Mouse (Mus musculus): Measurements from ENCODE around the gene Map4k4. TPM values are rescaled to one million over a fixed set of nuclear protein-coding genes. Genes with fewer than 3 reads are reported as not detected.
A peak's percentile ranks its signal among the peaks of the same experiment; 100 is the strongest.

The Map4k4 gene
- polyA plus RNA-seq, 1 experiment from 2014 or later, result 14.4 TPM

GRCm38 (mm10) chr1:39949790-39950462, 49.2 kb downstream of the Map4k4 start:
- Histone ChIP-seq H3K9me3 (replicated peaks; ENCODE audit: low read length) (no peaks in the 10 kb centered on the region), H3K4me3 (replicated peaks; ENCODE audit: low read depth, low read length) (no peak overlapping the region), H3K4me1 (replicated peaks; ENCODE audit: insufficient read depth, low read length) (peaks cover 42% of the 10 kb centered on the region), H3K27me3 (ENCODE audit: insufficient read depth, low read length) (no peaks in the 10 kb centered on the region), H3K27ac (no peak overlapping the region), H3K4me2 (ENCODE audit: low read length) (no peak overlapping the region), H3K36me3 (ENCODE audit: insufficient read depth, low read length) (no peaks in the 10 kb centered on the region), H3K9ac (ENCODE audit: low read depth, low read length) (no peak overlapping the region)
- ATAC-seq (replicated peaks; ENCODE audit: low FRiP score, low read depth), result 0 out of 2 replicates have a peak, but pooled peaks have one; percentile 34
- 41% methylated on average over 10 of the region's 10 CpGs for WGBS
- DNase-seq (ENCODE audit: low spot score), result peak; percentile 34
- peak; percentile 24; the same call in 1 of the 2 replicates for TF ChIP-seq CTCF (IDR thresholded peaks at IDR 0.05; ENCODE audit: low read depth)

DNA sequence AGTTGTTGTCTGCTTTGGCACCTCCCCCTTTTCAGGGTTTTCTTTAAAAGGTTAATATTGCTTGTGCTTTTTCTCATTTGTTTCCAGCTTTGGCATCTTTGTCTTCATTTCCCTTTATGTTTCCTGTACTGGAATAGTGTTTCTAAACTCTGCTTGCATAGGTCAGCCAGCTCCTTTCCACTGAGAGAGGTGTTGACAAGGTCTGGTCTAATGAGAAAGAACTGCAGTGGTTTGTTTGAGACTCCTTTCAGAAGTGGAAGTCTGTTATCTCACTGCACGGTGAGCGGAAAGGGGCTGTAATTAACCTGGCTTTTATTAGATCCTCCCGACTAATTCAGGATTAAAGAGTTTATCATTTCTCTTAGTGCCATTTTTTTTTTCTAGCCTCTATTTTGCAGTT, 49.9 kb downstream of the Map4k4 start:
- Histone ChIP-seq H3K27me3 (ENCODE audit: insufficient read depth, low read length) (no peaks in the 10 kb centered on the region), H3K36me3 (ENCODE audit: insufficient read depth, low read length) (no peaks in the 10 kb centered on the region), H3K4me3 (replicated peaks; ENCODE audit: low read depth, low read length) (no peak overlapping the region), H3K4me2 (ENCODE audit: low read length) (no peak overlapping the region), H3K9ac (ENCODE audit: low read depth, low read length) (no peak overlapping the region), H3K9me3 (replicated peaks; ENCODE audit: low read length) (no peaks in the 10 kb centered on the region), H3K27ac (no peak overlapping the region), H3K4me1 (replicated peaks; ENCODE audit: insufficient read depth, low read length) (peaks cover 39% of the 10 kb centered on the region)
- no peak for TF ChIP-seq CTCF (IDR thresholded peaks at IDR 0.05; ENCODE audit: low read depth)
- no peak for ATAC-seq (replicated peaks; ENCODE audit: low FRiP score, low read depth)
- no peak for DNase-seq (ENCODE audit: low spot score)
- WGBS, result 44% methylated on average over 3 of the region's 3 CpGs

- ATAC-seq (replicated peaks; ENCODE audit: low FRiP score, low read depth), result no peak
- Histone ChIP-seq H3K27ac (no peak overlapping the region), H3K4me2 (ENCODE audit: low read length) (no peak overlapping the region), H3K36me3 (ENCODE audit: insufficient read depth, low read length) (no peaks in the 10 kb centered on the region), H3K4me3 (replicated peaks; ENCODE audit: low read depth, low read length) (no peak overlapping the region), H3K4me1 (replicated peaks; ENCODE audit: insufficient read depth, low read length) (peaks cover 17% of the 10 kb centered on the region), H3K27me3 (ENCODE audit: insufficient read depth, low read length) (no peaks in the 10 kb centered on the region), H3K9me3 (replicated peaks; ENCODE audit: low read length) (no peaks in the 10 kb centered on the region), H3K9ac (ENCODE audit: low read depth, low read length) (no peak overlapping the region)
- no peak for DNase-seq (ENCODE audit: low spot score)
- no peak for TF ChIP-seq CTCF (IDR thresholded peaks at IDR 0.05; ENCODE audit: low read depth)
- 83% methylated on average over 3 of the region's 3 CpGs for WGBS
These were observed 53.9 kb downstream of the Map4k4 start for GRCm38 (mm10) chr1:39954652-39955051.

GRCm38 (mm10) chr1:39956712-39957111, 56.0 kb downstream of the Map4k4 start:
- TF ChIP-seq CTCF (IDR thresholded peaks at IDR 0.05; ENCODE audit: low read depth), result no peak
- DNase-seq (ENCODE audit: low spot score) (no peak), ATAC-seq (replicated peaks; ENCODE audit: low FRiP score, low read depth) (no peak)
- no peaks in the 10 kb centered on the region for H3K36me3 ChIP-seq (ENCODE audit: insufficient read depth, low read length)
- H3K4me1 ChIP-seq (replicated peaks; ENCODE audit: insufficient read depth, low read length), result peaks cover 9% of the 10 kb centered on the region; the same call in 1 of the 2 replicates
- no peak overlapping the region for H3K4me3 ChIP-seq (replicated peaks; ENCODE audit: low read depth, low read length)
- WGBS, result 80% methylated on average over 5 of the region's 5 CpGs
- H3K4me2 ChIP-seq (ENCODE audit: low read length), result no peak overlapping the region
- no peak overlapping the region; the same call in 1 of the 2 replicates for H3K27ac ChIP-seq
- H3K9ac ChIP-seq (ENCODE audit: low read depth, low read length), result no peak overlapping the region
- H3K9me3 ChIP-seq (replicated peaks; ENCODE audit: low read length), result no peaks in the 10 kb centered on the region
- no peaks in the 10 kb centered on the region for H3K27me3 ChIP-seq (ENCODE audit: insufficient read depth, low read length)

- no peaks in the 10 kb centered on the region for H3K27me3 ChIP-seq (ENCODE audit: insufficient read depth, low read length)
- no peak overlapping the region for H3K4me2 ChIP-seq (ENCODE audit: low read length)
- whole genome bisulfite sequencing, result 57% methylated on average over 7 of the region's 7 CpGs
- peaks cover under 1% of the 10 kb centered on the region; the same call in 1 of the 2 replicates for H3K4me1 ChIP-seq (replicated peaks; ENCODE audit: insufficient read depth, low read length)
- H3K9me3 ChIP-seq (replicated peaks; ENCODE audit: low read length), result no peaks in the 10 kb centered on the region
- 0 out of 2 replicates have a peak, but pooled peaks cover 1% of the 10 kb centered on the region for H3K36me3 ChIP-seq (ENCODE audit: insufficient read depth, low read length)
- DNase-seq (ENCODE audit: low spot score) (peak; percentile 56), ATAC-seq (replicated peaks; ENCODE audit: low FRiP score, low read depth) (no peak)
- no peak overlapping the region for H3K4me3 ChIP-seq (replicated peaks; ENCODE audit: low read depth, low read length)
- H3K27ac ChIP-seq, result no peak overlapping the region
- TF ChIP-seq CTCF (IDR thresholded peaks at IDR 0.05; ENCODE audit: low read depth), result no peak
- H3K9ac ChIP-seq (ENCODE audit: low read depth, low read length), result no peak overlapping the region
These were observed 57.3 kb downstream of the Map4k4 start for GRCm38 (mm10) chr1:39957981-39958380.

DNA sequence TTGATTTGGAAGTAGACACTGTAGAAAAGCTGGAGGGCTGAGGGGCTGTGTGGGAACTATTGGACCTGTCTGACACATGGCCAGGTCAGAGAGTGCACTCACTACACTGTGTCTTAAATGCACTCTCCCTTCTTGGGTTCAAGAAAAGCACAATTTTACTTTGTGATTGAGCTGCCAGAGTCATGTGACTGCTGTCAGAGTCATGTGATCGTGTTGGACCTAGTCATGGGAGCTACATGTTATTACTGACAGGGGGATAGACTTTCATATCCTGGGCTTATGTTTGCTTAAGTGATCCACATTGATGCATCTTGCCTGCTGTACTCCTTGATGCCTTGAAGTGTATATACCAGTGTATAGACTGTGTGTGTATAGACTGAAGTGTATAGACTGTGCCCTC, 59.9 kb downstream of the Map4k4 start:
- H3K9ac ChIP-seq (ENCODE audit: low read depth, low read length), result no peak overlapping the region
- TF ChIP-seq CTCF (IDR thresholded peaks at IDR 0.05; ENCODE audit: low read depth), result no peak
- no peak overlapping the region for H3K4me3 ChIP-seq (replicated peaks; ENCODE audit: low read depth, low read length)
- no peaks in the 10 kb centered on the region for H3K9me3 ChIP-seq (replicated peaks; ENCODE audit: low read length)
- H3K4me2 ChIP-seq (ENCODE audit: low read length), result no peak overlapping the region
- H3K27ac ChIP-seq, result no peak overlapping the region
- ATAC-seq (replicated peaks; ENCODE audit: low FRiP score, low read depth) (0 out of 2 replicates have a peak, but pooled peaks have one; percentile 33), DNase-seq (ENCODE audit: low spot score) (no peak)
- H3K27me3 ChIP-seq (ENCODE audit: insufficient read depth, low read length), result no peaks in the 10 kb centered on the region
- H3K4me1 ChIP-seq (replicated peaks; ENCODE audit: insufficient read depth, low read length), result no peaks in the 10 kb centered on the region; the same call in 1 of the 2 replicates
- 0 out of 2 replicates have a peak, but pooled peaks cover 4% of the 10 kb centered on the region for H3K36me3 ChIP-seq (ENCODE audit: insufficient read depth, low read length)
- whole genome bisulfite sequencing, result 90% methylated on average over 1 of the region's 1 CpGs
